Mouse (Mus musculus) spleen, adult 2 months (tissue): ENCODE data around the gene Fam207a.

ENCODE experiments used
- CTCF ChIP-seq: fragments of 200-500 bp; IDR thresholded peaks from 2 replicates; pipeline ENCODE4 v1.5.1; 2011; ENCODE audit warnings: mild to moderate bottlenecking, inconsistent platforms; ENCODE audit not compliant: insufficient read depth, insufficient read length, insufficient replicate concordance; ENCODE audit errors: extremely low read depth
- POLR2A ChIP-seq: fragments of 200-500 bp; IDR thresholded peaks from 2 replicates; pipeline ENCODE4 v1.6.1; 2011; ENCODE audit warnings: low read depth, low read length, inconsistent platforms

DNA sequence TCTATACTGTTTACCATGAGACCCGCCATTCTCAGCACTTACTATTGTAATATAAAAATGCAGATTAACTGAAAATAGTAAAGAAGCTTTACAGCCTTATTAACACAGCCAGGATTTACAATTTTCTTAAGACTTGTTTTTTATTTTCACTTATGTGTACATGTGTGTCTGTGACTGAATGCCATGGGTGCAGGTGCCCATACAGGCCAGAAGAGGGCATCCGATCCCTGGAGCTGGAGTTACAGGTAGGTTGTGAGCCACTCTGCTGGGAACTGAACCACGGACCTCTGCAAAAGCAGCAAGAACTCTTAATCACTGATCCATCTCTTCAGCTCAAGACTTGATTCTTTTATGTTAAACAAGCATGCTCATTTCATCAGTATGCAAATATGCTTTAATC lies 22.7 kb downstream of the Fam207a start:
- TF ChIP-seq POLR2A (no peak), CTCF (no peak)
